Mouse (Mus musculus): ENCODE measurements around the gene Tcf15. TPM values are rescaled to one million over a fixed set of nuclear protein-coding genes. Genes with fewer than 3 reads are reported as not detected.

The Tcf15 gene
- polyA plus RNA-seq, 1 experiment from 2014 or later: 3.7 TPM

DNA sequence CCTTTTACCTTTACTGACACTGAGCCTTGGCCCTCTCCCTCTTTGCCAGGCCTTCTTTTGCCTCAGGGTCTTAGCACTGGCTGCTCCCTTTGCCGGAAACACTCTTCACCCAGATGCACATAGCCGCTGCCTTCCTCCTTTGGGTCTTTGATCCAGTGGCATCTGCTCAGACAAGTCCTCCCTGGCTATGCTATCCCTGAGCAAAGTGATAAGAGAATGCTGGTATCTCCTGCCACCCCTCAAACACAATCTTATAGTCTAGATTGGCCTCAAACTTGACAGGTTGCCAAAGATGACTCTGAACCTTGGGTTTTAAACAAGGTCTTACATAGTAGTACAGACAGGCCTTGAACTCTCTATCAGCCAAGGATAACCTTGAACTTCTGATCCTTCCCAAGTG is 51.2 kb downstream of the Tcf15 start:
- peaks cover 4% of the 10 kb centered on the region; the same call in 1 of the 2 replicates for H3K4me1 ChIP-seq

GRCm38 (mm10) chr2:152196896-152197295 is 53.5 kb downstream of the Tcf15 start:
- no peak overlapping the region for H3K9ac ChIP-seq
- H3K4me3 ChIP-seq: no peak overlapping the region
- no peak overlapping the region for H3K27ac ChIP-seq
- H3K36me3 ChIP-seq: no peaks in the 10 kb centered on the region
- H3K4me1 ChIP-seq: no peaks in the 10 kb centered on the region
- 39% methylated on average over 3 of the region's 3 CpGs for WGBS
- H3K4me2 ChIP-seq: no peak overlapping the region
- H3K9me3 ChIP-seq: no peaks in the 10 kb centered on the region
- no peaks in the 10 kb centered on the region for H3K27me3 ChIP-seq
- no peak for ATAC-seq (ENCODE audit: insufficient number of reproducible peaks, insufficient read depth, low FRiP score, low TSS enrichment, low read depth)

More for the DNA sequence above, 51.2 kb downstream of the Tcf15 start:
- Histone ChIP-seq H3K36me3 (no peaks in the 10 kb centered on the region), H3K9me3 (no peaks in the 10 kb centered on the region), H3K27me3 (no peaks in the 10 kb centered on the region), H3K27ac (no peak overlapping the region), H3K4me2 (no peak overlapping the region), H3K9ac (no peak overlapping the region), H3K4me3 (no peak overlapping the region)
- WGBS: 72% methylated on average over 2 of the region's 2 CpGs
- ATAC-seq (ENCODE audit: insufficient number of reproducible peaks, insufficient read depth, low FRiP score, low TSS enrichment, low read depth): no peak

DNA sequence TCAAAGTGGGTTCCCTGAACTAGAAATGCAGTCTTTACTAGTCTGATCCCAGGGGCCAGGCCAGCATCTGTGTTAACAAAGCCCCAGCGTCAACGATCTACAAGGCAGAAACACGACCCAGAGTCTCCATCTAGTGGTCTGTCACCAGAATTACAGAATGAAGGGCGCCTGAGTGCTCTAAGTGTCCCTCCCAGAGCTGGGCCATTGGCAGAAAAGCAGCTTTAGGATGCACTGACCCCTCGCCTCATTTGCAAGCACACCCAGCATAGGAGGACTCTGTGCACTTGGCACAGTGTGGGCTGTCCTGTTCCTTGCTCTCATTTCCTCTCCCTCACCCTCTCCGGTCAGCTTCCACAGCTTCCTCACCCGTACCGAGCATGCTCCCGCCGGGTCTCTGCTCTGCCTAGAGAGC is 53.9 kb downstream of the Tcf15 start:
- WGBS: 46% methylated on average over 10 of the region's 10 CpGs
- Histone ChIP-seq H3K9ac (no peak overlapping the region), H3K4me3 (no peak overlapping the region), H3K27ac (no peak overlapping the region), H3K4me1 (no peaks in the 10 kb centered on the region), H3K4me2 (no peak overlapping the region), H3K9me3 (no peaks in the 10 kb centered on the region), H3K36me3 (no peaks in the 10 kb centered on the region), H3K27me3 (no peaks in the 10 kb centered on the region)
- ATAC-seq (ENCODE audit: insufficient number of reproducible peaks, insufficient read depth, low FRiP score, low TSS enrichment, low read depth): no peak

Other genes starting within 250 kb of the Tcf15 start
- gene Angpt4, start 232.4 kb upstream of the Tcf15 start, polyA plus RNA-seq (2015; fragmentation: Nextera tagmentation; extraction: Ambion mirVana): 0.28 TPM in 1 of 2 replicates, not detected in the other
- gene Fam110a, start 163.3 kb upstream of the Tcf15 start, polyA plus RNA-seq (2015; fragmentation: Nextera tagmentation; extraction: Ambion mirVana): 20.9 and 23.7 TPM in 2 replicates
- 1.4 and 2.2 TPM in 2 replicates for gene Slc52a3, start 147.1 kb upstream of the Tcf15 start, polyA plus RNA-seq (2015; fragmentation: Nextera tagmentation; extraction: Ambion mirVana)
- 0.12 and 0.17 TPM in 2 replicates for gene Scrt2, start 62.0 kb upstream of the Tcf15 start, polyA plus RNA-seq (2015; fragmentation: Nextera tagmentation; extraction: Ambion mirVana)
- gene Srxn1, start 38.0 kb upstream of the Tcf15 start, polyA plus RNA-seq (2015; fragmentation: Nextera tagmentation; extraction: Ambion mirVana): 9.7 and 10.6 TPM in 2 replicates
- gene Csnk2a1, start 83.3 kb downstream of the Tcf15 start, polyA plus RNA-seq (2015; fragmentation: Nextera tagmentation; extraction: Ambion mirVana): 102 and 108 TPM in 2 replicates
- 45.5 and 45.9 TPM in 2 replicates for gene Tbc1d20, start 150.3 kb downstream of the Tcf15 start, polyA plus RNA-seq (2015; fragmentation: Nextera tagmentation; extraction: Ambion mirVana)
- gene Rbck1, start 189.1 kb downstream of the Tcf15 start, polyA plus RNA-seq (2015; fragmentation: Nextera tagmentation; extraction: Ambion mirVana): 83.9 and 95.9 TPM in 2 replicates
- gene Trib3, start 200.5 kb downstream of the Tcf15 start, polyA plus RNA-seq (2015; fragmentation: Nextera tagmentation; extraction: Ambion mirVana): 2.8 and 2.9 TPM in 2 replicates
- gene Nrsn2, start 233.1 kb downstream of the Tcf15 start, polyA plus RNA-seq (2015; fragmentation: Nextera tagmentation; extraction: Ambion mirVana): 2.1 and 2.3 TPM in 2 replicates

All from embryonic facial prominence, embryonic 13.5 days (tissue).